19 mouse cellular contexts compared by ENCODE assay signal in the genomic region with DNA sequence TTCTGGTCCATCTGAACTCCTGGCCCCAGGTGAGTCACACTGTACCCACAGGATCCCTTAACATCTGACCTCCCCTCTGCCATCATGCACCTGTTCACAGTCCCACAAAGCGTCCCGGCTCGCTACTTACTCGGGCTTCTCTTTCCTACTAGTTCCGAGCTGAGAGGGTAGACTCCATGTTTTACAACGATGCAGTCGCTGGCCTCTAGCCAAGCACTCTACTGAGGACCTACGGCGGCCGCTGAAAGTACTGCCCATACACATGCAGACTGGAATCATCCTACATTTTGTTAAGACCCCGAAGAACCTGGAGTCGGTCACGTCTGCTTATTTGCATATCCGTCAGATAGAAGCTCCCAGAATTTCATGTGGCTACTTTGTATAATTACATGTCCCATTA.
DNase-seq lines count a peak whose midpoint lies in the region; ATAC-seq and TF ChIP-seq lines count a peak whose summit lies in the region.
"Had no signal": no experiment of that assay in that cellular context is flagged by ENCODE, and none has a peak within 500 bp of the region (broad histone marks: within the 10 kb centered on the region; RNA-seq: fewer than 3 reads in every experiment).

No protein-coding gene starts in this region.

- peak overlapping the region; percentile 83; the same call in 1 of the 2 replicates for H3K27ac ChIP-seq in kidney, postnatal 0 days
- H3K27ac ChIP-seq in kidney, embryonic 15.5 days = no peak overlapping the region; the same call in 1 of the 2 replicates
- no peak overlapping the region for H3K27ac ChIP-seq in lung, embryonic 15.5 days
- no peak overlapping the region for H3K27ac ChIP-seq in lung, postnatal 0 days (ENCODE audit: low read length)
- H3K27ac ChIP-seq in intestine, embryonic 15.5 days = peak overlapping the region; percentile 34
- peak overlapping the region; percentile 68; the same call in 1 of the 2 replicates for H3K27ac ChIP-seq in stomach, embryonic 16.5 days (ENCODE audit: low read length)
- H3K27ac ChIP-seq: embryonic facial prominence, embryonic 12.5 days; limb, embryonic 12.5 days had no signal

- no peak for ATAC-seq in kidney, postnatal 0 days (replicated peaks; ENCODE audit: low FRiP score, low read depth)
- ATAC-seq in kidney, embryonic 15.5 days (replicated peaks; ENCODE audit: low FRiP score) = no peak
- ATAC-seq in lung, embryonic 15.5 days (ENCODE audit: borderline replicate concordance, extremely low read depth, low FRiP score, low TSS enrichment) = 0 out of 2 replicates have a peak, but pooled peaks have one; percentile 14
- ATAC-seq in lung, postnatal 0 days = no peak; the same call in 1 of the 2 replicates
- ATAC-seq in intestine, embryonic 15.5 days = no peak
- no peak for ATAC-seq in stomach, embryonic 16.5 days (ENCODE audit: insufficient read depth, low FRiP score)
- ATAC-seq: forebrain, postnatal 0 days had no signal

- H3K36me3 ChIP-seq in kidney, postnatal 0 days (ENCODE audit: insufficient read depth, low read length) = no peaks in the 10 kb centered on the region
- H3K36me3 ChIP-seq in kidney, embryonic 15.5 days = no peaks in the 10 kb centered on the region
- no peaks in the 10 kb centered on the region for H3K36me3 ChIP-seq in lung, embryonic 15.5 days
- no peaks in the 10 kb centered on the region for H3K36me3 ChIP-seq in lung, postnatal 0 days (ENCODE audit: insufficient read depth, low read length)
- H3K36me3 ChIP-seq in intestine, embryonic 15.5 days = no peaks in the 10 kb centered on the region
- H3K36me3 ChIP-seq in stomach, embryonic 16.5 days (ENCODE audit: control insufficient read depth, insufficient read depth, low read length) = no peaks in the 10 kb centered on the region
- H3K36me3 ChIP-seq: embryonic facial prominence, embryonic 12.5 days; heart, embryonic 12.5 days; limb, embryonic 12.5 days; midbrain, embryonic 15.5 days had no signal

- TF ChIP-seq EP300 in lung, postnatal 0 days (IDR thresholded peaks at IDR 0.05) = no peak

- 82% methylated on average over 14 of the region's 14 CpGs for WGBS in kidney, postnatal 0 days
- WGBS in kidney, embryonic 15.5 days = 87% methylated on average over 14 of the region's 14 CpGs
- WGBS in lung, embryonic 15.5 days = 61% methylated on average over 14 of the region's 14 CpGs
- 57% methylated on average over 14 of the region's 14 CpGs for whole genome bisulfite sequencing in lung, postnatal 0 days
- WGBS in intestine, embryonic 15.5 days = 72% methylated on average over 14 of the region's 14 CpGs
- WGBS in stomach, embryonic 16.5 days = 70% methylated on average over 14 of the region's 14 CpGs

- H3K9me3 ChIP-seq in kidney, postnatal 0 days (replicated peaks; ENCODE audit: low read length) = no peaks in the 10 kb centered on the region
- no peaks in the 10 kb centered on the region for H3K9me3 ChIP-seq in kidney, embryonic 15.5 days (replicated peaks)
- H3K9me3 ChIP-seq in lung, embryonic 15.5 days = no peaks in the 10 kb centered on the region
- no peaks in the 10 kb centered on the region for H3K9me3 ChIP-seq in lung, postnatal 0 days (ENCODE audit: low read length)
- no peaks in the 10 kb centered on the region for H3K9me3 ChIP-seq in intestine, embryonic 15.5 days
- no peaks in the 10 kb centered on the region for H3K9me3 ChIP-seq in stomach, embryonic 16.5 days (replicated peaks; ENCODE audit: control insufficient read depth, low read length)
- H3K9me3 ChIP-seq: embryonic facial prominence, embryonic 12.5 days; heart, embryonic 12.5 days; megakaryocyte, embryonic 14.5 days; midbrain, embryonic 15.5 days had no signal

- no peak for TF ChIP-seq CTCF in kidney, postnatal 0 days (IDR thresholded peaks at IDR 0.05; ENCODE audit: low read depth)
- no peak for TF ChIP-seq CTCF in lung, postnatal 0 days (IDR thresholded peaks at IDR 0.05)

- H3K4me1 ChIP-seq in kidney, postnatal 0 days (replicated peaks; ENCODE audit: insufficient read depth, low read length) = 0 out of 2 replicates have a peak, but pooled peaks cover 7% of the 10 kb centered on the region
- peaks cover 24% of the 10 kb centered on the region for H3K4me1 ChIP-seq in kidney, embryonic 15.5 days
- H3K4me1 ChIP-seq in lung, embryonic 15.5 days = peaks cover 12% of the 10 kb centered on the region
- no peaks in the 10 kb centered on the region for H3K4me1 ChIP-seq in lung, postnatal 0 days (ENCODE audit: insufficient read depth, low read depth, low read length)
- 0 out of 2 replicates have a peak, but pooled peaks cover 13% of the 10 kb centered on the region for H3K4me1 ChIP-seq in intestine, embryonic 15.5 days (replicated peaks)
- H3K4me1 ChIP-seq in stomach, embryonic 16.5 days (ENCODE audit: control insufficient read depth, insufficient read depth, low read length) = peaks cover 7% of the 10 kb centered on the region; the same call in 1 of the 2 replicates
- H3K4me1 ChIP-seq: embryonic facial prominence, embryonic 12.5 days; megakaryocyte, embryonic 14.5 days had no signal

- no peak for DNase-seq in kidney, postnatal 0 days (ENCODE audit: low spot score)
- no peak for DNase-seq in lung, postnatal 0 days (ENCODE audit: low spot score)
- no peak for DNase-seq in left cerebral cortex, adult 9 months (ENCODE audit: low spot score in 2 of 2)
- DNase-seq: adrenal gland, postnatal 36 days; B cell, adult 2 months; cerebellum, adult 2 months; forebrain, postnatal 0 days; heart, postnatal 36 days; layer of hippocampus, adult 9-11 months; lung, postnatal 14 days had no signal

- H3K4me3 ChIP-seq in kidney, postnatal 0 days (replicated peaks; ENCODE audit: low read depth, low read length) = no peak overlapping the region
- no peak overlapping the region for H3K4me3 ChIP-seq in kidney, embryonic 15.5 days (replicated peaks)
- H3K4me3 ChIP-seq in lung, embryonic 15.5 days = no peak overlapping the region
- no peak overlapping the region for H3K4me3 ChIP-seq in lung, postnatal 0 days (ENCODE audit: low read depth, low read length)
- H3K4me3 ChIP-seq in intestine, embryonic 15.5 days (replicated peaks) = no peak overlapping the region
- no peak overlapping the region for H3K4me3 ChIP-seq in stomach, embryonic 16.5 days (replicated peaks; ENCODE audit: low read length)
- H3K4me3 ChIP-seq: embryonic facial prominence, embryonic 12.5 days; heart, embryonic 12.5 days; limb, embryonic 12.5 days; megakaryocyte, embryonic 14.5 days; midbrain, embryonic 15.5 days had no signal

- no peak overlapping the region for H3K4me2 ChIP-seq in kidney, postnatal 0 days (ENCODE audit: low read length)
- H3K4me2 ChIP-seq in kidney, embryonic 15.5 days = no peak overlapping the region
- H3K4me2 ChIP-seq in lung, embryonic 15.5 days = no peak overlapping the region
- no peak overlapping the region; the same call in 1 of the 2 replicates for H3K4me2 ChIP-seq in lung, postnatal 0 days (replicated peaks; ENCODE audit: low read depth, low read length)
- peak overlapping the region; percentile 42; the same call in 1 of the 2 replicates for H3K4me2 ChIP-seq in intestine, embryonic 15.5 days (replicated peaks)
- H3K4me2 ChIP-seq in stomach, embryonic 16.5 days (ENCODE audit: low read depth, low read length) = no peak overlapping the region
- H3K4me2 ChIP-seq: embryonic facial prominence, embryonic 12.5 days; limb, embryonic 12.5 days; midbrain, embryonic 15.5 days had no signal

- H3K9ac ChIP-seq in kidney, postnatal 0 days (ENCODE audit: low read depth, low read length) = no peak overlapping the region
- H3K9ac ChIP-seq in kidney, embryonic 15.5 days = no peak overlapping the region
- H3K9ac ChIP-seq in lung, embryonic 15.5 days = no peak overlapping the region
- no peak overlapping the region for H3K9ac ChIP-seq in lung, postnatal 0 days (replicated peaks; ENCODE audit: low read depth)
- no peak overlapping the region for H3K9ac ChIP-seq in intestine, embryonic 15.5 days
- H3K9ac ChIP-seq in stomach, embryonic 16.5 days (ENCODE audit: low read length) = no peak overlapping the region
- H3K9ac ChIP-seq: embryonic facial prominence, embryonic 12.5 days; forebrain, postnatal 0 days; heart, embryonic 12.5 days; limb, embryonic 12.5 days; midbrain, embryonic 15.5 days had no signal

- H3K27me3 ChIP-seq in kidney, postnatal 0 days (ENCODE audit: insufficient read depth, low read length) = no peaks in the 10 kb centered on the region
- H3K27me3 ChIP-seq in kidney, embryonic 15.5 days = no peaks in the 10 kb centered on the region
- no peaks in the 10 kb centered on the region for H3K27me3 ChIP-seq in lung, embryonic 15.5 days
- H3K27me3 ChIP-seq in lung, postnatal 0 days (replicated peaks; ENCODE audit: insufficient read depth, low read length) = no peaks in the 10 kb centered on the region
- no peaks in the 10 kb centered on the region for H3K27me3 ChIP-seq in intestine, embryonic 15.5 days (replicated peaks)
- no peaks in the 10 kb centered on the region for H3K27me3 ChIP-seq in stomach, embryonic 16.5 days (ENCODE audit: control insufficient read depth, insufficient read depth, low read length)
- H3K27me3 ChIP-seq: embryonic facial prominence, embryonic 12.5 days; heart, embryonic 12.5 days; limb, embryonic 12.5 days; megakaryocyte, embryonic 14.5 days; midbrain, embryonic 15.5 days had no signal

Comparison
In these comparisons a context has a peak if more than half of its experiments do, and no peak if none do; other contexts are left out.
1. H3K27ac ChIP-seq: peak in kidney, postnatal 0 days (single experiment), intestine, embryonic 15.5 days (single experiment) and stomach, embryonic 16.5 days (single experiment); none in kidney, embryonic 15.5 days (single experiment), lung, embryonic 15.5 days (single experiment) and lung, postnatal 0 days (single experiment).